Mouse (Mus musculus) heart, embryonic 11.5 days (tissue): ENCODE measurements around the gene P3h3. TPM values are rescaled to one million over a fixed set of nuclear protein-coding genes. Genes with fewer than 3 reads are reported as not detected.

Experiments used
- ATAC-seq: fragments of 200-750 bp; cut with Nextera tagmentation; replicated peaks from 2 replicates; pipeline ENCODE4 v1.8.0; 2017; ENCODE audit warnings: moderate library complexity; ENCODE audit not compliant: insufficient number of reproducible peaks, low FRiP score, low TSS enrichment
- H3K27ac ChIP-seq: fragments of 300-500 bp; sonication (generic); 2 replicates; pipeline ENCODE4 v1.5.1; 2014; ENCODE audit warnings: mild to moderate bottlenecking, low read depth, low read length
- H3K27me3 ChIP-seq: fragments of 300-500 bp; sonication (generic); 2 replicates; pipeline ENCODE4 v1.6.1; 2014; ENCODE audit warnings: mild to moderate bottlenecking, low read length, mixed read lengths; ENCODE audit not compliant: control insufficient read depth, insufficient read depth
- H3K36me3 ChIP-seq: fragments of 300-500 bp; sonication (generic); 2 replicates; pipeline ENCODE4 v1.6.1; 2014; ENCODE audit warnings: mild to moderate bottlenecking, low read length, moderate library complexity, mixed read lengths; ENCODE audit not compliant: control insufficient read depth, insufficient read depth
- H3K4me1 ChIP-seq: fragments of 300-500 bp; sonication (generic); 2 replicates; pipeline ENCODE4 v1.6.1; 2014; ENCODE audit warnings: low read length; ENCODE audit not compliant: control insufficient read depth, insufficient read depth
- H3K4me2 ChIP-seq: fragments of 300-500 bp; sonication (generic); 2 replicates; pipeline ENCODE4 v1.6.1; 2014; ENCODE audit warnings: mild to moderate bottlenecking, moderate library complexity
- H3K4me3 ChIP-seq: fragments of 300-500 bp; sonication (generic); 2 replicates; pipeline ENCODE4 v1.5.1; 2014; ENCODE audit warnings: low read depth, low read length
- H3K9ac ChIP-seq: fragments of 300-500 bp; sonication (generic); 2 replicates; pipeline ENCODE4 v1.6.1; 2014; ENCODE audit warnings: mild to moderate bottlenecking, low read depth, low read length, moderate library complexity
- H3K9me3 ChIP-seq: fragments of 300-500 bp; sonication (generic); replicated peaks from 2 replicates; pipeline ENCODE4 v1.6.1; 2016; ENCODE audit warnings: low read length; ENCODE audit not compliant: control insufficient read depth
- WGBS: fragments of 180-500 bp; shearing (Covaris S2); extraction: QIAGEN DNeasy Blood & Tissue Kit; methylation state at CpG from one replicate; pipeline ENCODE4 v1.1.7; 2014; ENCODE audit not compliant: insufficient replicate concordance; 5-methylcytosine and 5-hydroxymethylcytosine counted together
- polyA plus RNA-seq: library from polyadenylated mRNA; unstranded; fragments of >200 nt; fragmentation: Nextera tagmentation; extraction: Ambion mirVana; gene quantifications from 2 replicates; pipeline ENCODE4 v1.2.1, GENCODE M21; 2014

P3h3 gene
- polyA plus RNA-seq, 1 experiment from 2014 or later, result 13.8 TPM

GRCm38 (mm10) chr6:124879390-124879789 is 21.8 kb upstream of the P3h3 start:
- no peak overlapping the region for H3K4me3 ChIP-seq
- H3K27ac ChIP-seq, result no peak overlapping the region
- no peak overlapping the region for H3K9ac ChIP-seq
- no peaks in the 10 kb centered on the region for H3K4me1 ChIP-seq
- no peak for ATAC-seq
- 49% methylated on average over 6 of the region's 6 CpGs for WGBS
- no peaks in the 10 kb centered on the region for H3K9me3 ChIP-seq
- H3K36me3 ChIP-seq, result no peaks in the 10 kb centered on the region
- no peaks in the 10 kb centered on the region for H3K27me3 ChIP-seq
- H3K4me2 ChIP-seq, result no peak overlapping the region

GRCm38 (mm10) chr6:124874348-124874747 is 16.8 kb upstream of the P3h3 start:
- H3K27ac ChIP-seq, result no peak overlapping the region
- no peak overlapping the region for H3K4me2 ChIP-seq
- H3K9me3 ChIP-seq, result no peaks in the 10 kb centered on the region
- no peaks in the 10 kb centered on the region for H3K27me3 ChIP-seq
- no peak overlapping the region for H3K9ac ChIP-seq
- no peaks in the 10 kb centered on the region for H3K4me1 ChIP-seq
- H3K4me3 ChIP-seq, result no peak overlapping the region
- no peaks in the 10 kb centered on the region for H3K36me3 ChIP-seq
- no peak for ATAC-seq
- WGBS, result 28% methylated on average over 2 of the region's 3 CpGs

GRCm38 (mm10) chr6:124866560-124866959 is 9.0 kb upstream of the P3h3 start:
- no peak for ATAC-seq
- H3K4me2 ChIP-seq, result no peak overlapping the region
- no peaks in the 10 kb centered on the region for H3K36me3 ChIP-seq
- H3K27me3 ChIP-seq, result peaks cover 6% of the 10 kb centered on the region
- H3K9ac ChIP-seq, result no peak overlapping the region
- H3K4me3 ChIP-seq, result no peak overlapping the region
- H3K9me3 ChIP-seq, result no peaks in the 10 kb centered on the region
- WGBS, result 57% methylated on average over 6 of the region's 7 CpGs
- H3K27ac ChIP-seq, result no peak overlapping the region
- peaks cover 8% of the 10 kb centered on the region for H3K4me1 ChIP-seq

GRCm38 (mm10) chr6:124865766-124866362 is 8.3 kb upstream of the P3h3 start:
- Histone ChIP-seq H3K9ac (no peak overlapping the region), H3K36me3 (no peaks in the 10 kb centered on the region), H3K27ac (no peak overlapping the region), H3K4me2 (no peak overlapping the region), H3K4me3 (no peak overlapping the region), H3K4me1 (peaks cover 8% of the 10 kb centered on the region), H3K27me3 (peaks cover 11% of the 10 kb centered on the region), H3K9me3 (no peaks in the 10 kb centered on the region)
- 52% methylated on average over 18 of the region's 18 CpGs for WGBS
- ATAC-seq, result no peak

- peaks cover 16% of the 10 kb centered on the region for H3K4me1 ChIP-seq
- H3K27me3 ChIP-seq, result peaks cover 22% of the 10 kb centered on the region
- peak within 1 kb of the TSS; percentile 53 for H3K4me3 ChIP-seq
- H3K9me3 ChIP-seq, result no peaks in the 10 kb centered on the region
- ATAC-seq, result peak; percentile 43; the same call in 1 of the 2 replicates
- no peaks in the 10 kb centered on the region for H3K36me3 ChIP-seq
- peak within 1 kb of the TSS; percentile 77 for H3K9ac ChIP-seq
- no peak within 1 kb of the TSS for H3K27ac ChIP-seq
- peak within 1 kb of the TSS; percentile 89 for H3K4me2 ChIP-seq
- WGBS, result 1% methylated on average over 37 of the region's 43 CpGs
Measured at GRCm38 (mm10) chr6:124863658-124864298, 6.2 kb upstream of the P3h3 start, which contains the start of gene Gpr162. Gene Gpr162, minus strand, starts transcription at chr6:124863983.

- peaks cover 27% of the 10 kb centered on the region for H3K27me3 ChIP-seq
- WGBS, result 0% methylated on average over 16 of the region's 16 CpGs
- no peak for ATAC-seq
- peaks cover 17% of the 10 kb centered on the region for H3K4me1 ChIP-seq
- no peaks in the 10 kb centered on the region for H3K36me3 ChIP-seq
- peak overlapping the region; percentile 53 for H3K4me3 ChIP-seq
- H3K27ac ChIP-seq, result no peak overlapping the region
- H3K9ac ChIP-seq, result peak overlapping the region; percentile 77
- no peaks in the 10 kb centered on the region for H3K9me3 ChIP-seq
- peak overlapping the region; percentile 89 for H3K4me2 ChIP-seq
Measured at GRCm38 (mm10) chr6:124863125-124863657, 5.6 kb upstream of the P3h3 start.

- Histone ChIP-seq H3K4me2 (peak overlapping the region; percentile 89), H3K27me3 (peaks cover 33% of the 10 kb centered on the region), H3K27ac (no peak overlapping the region), H3K9me3 (no peaks in the 10 kb centered on the region), H3K9ac (peak overlapping the region; percentile 77; the same call in 1 of the 2 replicates), H3K4me3 (peak overlapping the region; percentile 53; the same call in 1 of the 2 replicates), H3K4me1 (peaks cover 18% of the 10 kb centered on the region), H3K36me3 (no peaks in the 10 kb centered on the region)
- no peak for ATAC-seq
- 15% methylated on average over 8 of the region's 8 CpGs for WGBS
Measured at GRCm38 (mm10) chr6:124862406-124863124, 5.0 kb upstream of the P3h3 start.

GRCm38 (mm10) chr6:124861802-124862201 is 4.2 kb upstream of the P3h3 start:
- no peak for ATAC-seq
- H3K9me3 ChIP-seq, result no peaks in the 10 kb centered on the region
- 30% methylated on average over 3 of the region's 3 CpGs for WGBS
- no peak overlapping the region for H3K4me3 ChIP-seq
- no peaks in the 10 kb centered on the region for H3K36me3 ChIP-seq
- H3K4me2 ChIP-seq, result no peak overlapping the region
- H3K27me3 ChIP-seq, result peaks cover 33% of the 10 kb centered on the region
- peaks cover 18% of the 10 kb centered on the region for H3K4me1 ChIP-seq
- no peak overlapping the region for H3K9ac ChIP-seq
- H3K27ac ChIP-seq, result no peak overlapping the region
